Comparison of ENCODE assay signal across 7 mouse cellular contexts in the genomic region with DNA sequence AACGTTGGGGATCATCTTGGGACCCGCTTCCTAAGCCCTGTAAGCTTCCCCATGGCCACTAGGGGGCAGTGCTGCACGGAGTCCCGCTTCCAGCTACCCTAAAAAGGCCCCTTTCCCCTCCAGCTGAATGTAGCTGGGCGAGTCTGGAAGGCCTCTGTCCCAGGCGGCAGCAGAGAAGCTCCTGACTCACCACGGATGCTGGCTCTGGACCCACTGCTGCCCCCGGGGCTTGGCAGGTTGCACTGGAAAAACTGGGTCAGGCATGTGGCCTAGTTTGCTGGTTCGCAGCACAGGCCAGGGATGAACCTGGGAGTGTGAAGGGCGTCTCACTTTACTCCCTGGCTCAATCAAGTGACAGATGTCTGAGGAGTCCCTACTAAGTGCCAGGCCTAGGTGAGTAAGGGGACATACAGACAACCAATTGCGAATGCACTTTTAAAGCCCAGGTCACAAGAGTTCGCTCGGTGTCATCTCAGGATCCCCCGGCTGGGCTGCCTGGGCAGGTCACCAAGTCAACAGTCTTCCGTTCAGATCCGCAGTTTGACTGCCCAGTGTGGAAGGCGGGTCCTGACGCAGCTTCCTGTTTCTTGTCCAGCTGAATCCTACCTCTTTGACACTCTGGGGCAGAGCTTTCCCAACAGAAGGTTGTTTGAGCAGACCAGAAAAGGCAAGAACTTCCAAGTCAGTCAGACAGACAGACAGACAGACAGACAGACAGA. TPM values are rescaled to one million over a fixed set of nuclear protein-coding genes. Genes with fewer than 3 reads are reported as not detected.
DNase-seq lines count a peak whose midpoint lies in the region; ATAC-seq and TF ChIP-seq lines count a peak whose summit lies in the region.

No protein-coding gene starts in this region.

- H3K4me3 ChIP-seq in limb, embryonic 11.5 days (ENCODE audit: low read depth, low read length) = no peak overlapping the region
- no peak overlapping the region for H3K4me3 ChIP-seq in midbrain, embryonic 13.5 days (replicated peaks)
- 0 out of 2 replicates have a peak overlapping the region, but pooled peaks have one; percentile 10 for H3K4me3 ChIP-seq in small intestine, adult 2 months (ENCODE audit: low read depth, low read length)

- H3K4me1 ChIP-seq in limb, embryonic 11.5 days (ENCODE audit: control insufficient read depth, insufficient read depth, low read length) = peaks cover 11% of the 10 kb centered on the region
- H3K4me1 ChIP-seq in midbrain, embryonic 13.5 days (replicated peaks) = no peaks in the 10 kb centered on the region; the same call in 1 of the 2 replicates
- peaks cover 13% of the 10 kb centered on the region for H3K4me1 ChIP-seq in small intestine, adult 2 months (ENCODE audit: control insufficient read depth, insufficient read depth, insufficient read length, low read length)

- peak overlapping the region; percentile 43; the same call in 1 of the 2 replicates for H3K9ac ChIP-seq in limb, embryonic 11.5 days (ENCODE audit: low read length)
- H3K9ac ChIP-seq in midbrain, embryonic 13.5 days (replicated peaks) = no peak overlapping the region

- H3K4me2 ChIP-seq in limb, embryonic 11.5 days (ENCODE audit: low read depth, severe bottlenecking) = no peak overlapping the region
- peak overlapping the region; percentile 13; the same call in 1 of the 2 replicates for H3K4me2 ChIP-seq in midbrain, embryonic 13.5 days (replicated peaks)

- no peaks in the 10 kb centered on the region for H3K36me3 ChIP-seq in limb, embryonic 11.5 days (ENCODE audit: control insufficient read depth, insufficient read depth, low read length)
- H3K36me3 ChIP-seq in midbrain, embryonic 13.5 days = no peaks in the 10 kb centered on the region
- H3K36me3 ChIP-seq in small intestine, adult 2 months (ENCODE audit: control insufficient read depth, insufficient read depth, low read length) = no peaks in the 10 kb centered on the region

- no peak overlapping the region for H3K27ac ChIP-seq in limb, embryonic 11.5 days (replicated peaks; ENCODE audit: low read depth, low read length)
- H3K27ac ChIP-seq in midbrain, embryonic 13.5 days = no peak overlapping the region
- peak overlapping the region; percentile 36 for H3K27ac ChIP-seq in small intestine, adult 2 months (ENCODE audit: insufficient read depth, low read depth, low read length)

- peak; percentile 95 for DNase-seq in adrenal gland, postnatal 10 days
- DNase-seq in embryo, embryonic 11.5 days (ENCODE audit: low read depth, low spot score) = peak; percentile 78
- DNase-seq in gonadal fat pad, adult 2 months (ENCODE audit: low read depth) = peak; percentile 90
- peak; percentile 94 for DNase-seq in kidney, adult 18-20 months
- DNase-seq in limb, embryonic 11.5 days (ENCODE audit: low spot score) = peak; percentile 96

- WGBS in limb, embryonic 11.5 days = 41% methylated on average over 18 of the region's 18 CpGs
- WGBS in midbrain, embryonic 13.5 days = 47% methylated on average over 18 of the region's 18 CpGs
- 34% methylated on average over 18 of the region's 18 CpGs for WGBS in small intestine, adult 2 months

- peak; percentile 58; the same call in 1 of the 2 replicates for ATAC-seq in limb, embryonic 11.5 days (ENCODE audit: insufficient number of reproducible peaks, low FRiP score, low TSS enrichment, low read depth)
- peak; percentile 34; the same call in 1 of the 2 replicates for ATAC-seq in midbrain, embryonic 13.5 days

- TF ChIP-seq POLR2A in small intestine, adult 2 months (IDR thresholded peaks at IDR 0.05; ENCODE audit: low read depth, low read length) = no peak

- peak; percentile 99 for TF ChIP-seq CTCF in small intestine, adult 2 months (IDR thresholded peaks at IDR 0.05; ENCODE audit: extremely low read depth, insufficient read length, insufficient replicate concordance, low read depth, low read length)

- no peaks in the 10 kb centered on the region for H3K9me3 ChIP-seq in limb, embryonic 11.5 days (ENCODE audit: control insufficient read depth, low read length)
- no peaks in the 10 kb centered on the region for H3K9me3 ChIP-seq in midbrain, embryonic 13.5 days

- H3K27me3 ChIP-seq in limb, embryonic 11.5 days (ENCODE audit: control insufficient read depth, insufficient read depth, low read length) = no peaks in the 10 kb centered on the region
- no peaks in the 10 kb centered on the region for H3K27me3 ChIP-seq in midbrain, embryonic 13.5 days
- H3K27me3 ChIP-seq in small intestine, adult 2 months (ENCODE audit: control insufficient read depth, insufficient read depth, low read length) = no peaks in the 10 kb centered on the region

RNA-seq across cellular contexts. Expression of gene Wsb1, which starts 29.8 kb away (rescaled TPM):
- total RNA-seq in adrenal gland, postnatal 10 days (2021) = 10 to 100 TPM; 50.3 to 68.1 TPM
- 35.5 and 38.7 TPM in 2 replicates for polyA plus RNA-seq in gonadal fat pad, adult 2 months (2012; rRNA removed)
- 376 and 418 TPM in 2 replicates for polyA plus RNA-seq in limb, embryonic 11.5 days (2014; fragmentation: Nextera tagmentation; extraction: Ambion mirVana)
- 517 and 614 TPM in 2 replicates for polyA plus RNA-seq in midbrain, embryonic 13.5 days (2015; fragmentation: Nextera tagmentation; extraction: Ambion mirVana)
- polyA plus RNA-seq in small intestine, adult 2 months (2012; rRNA removed) = 24.3 and 47.5 TPM in 2 replicates
